Mouse (Mus musculus): ENCODE measurements around the gene Fuca1.
A peak's percentile ranks its signal among the peaks of the same experiment; 100 is the strongest.
"Not testable (repeated sequence)": the region's sequence is repeated elsewhere in the genome, so short reads cannot be mapped to it uniquely, and the experiment has no call there.

The Fuca1 gene

DNA sequence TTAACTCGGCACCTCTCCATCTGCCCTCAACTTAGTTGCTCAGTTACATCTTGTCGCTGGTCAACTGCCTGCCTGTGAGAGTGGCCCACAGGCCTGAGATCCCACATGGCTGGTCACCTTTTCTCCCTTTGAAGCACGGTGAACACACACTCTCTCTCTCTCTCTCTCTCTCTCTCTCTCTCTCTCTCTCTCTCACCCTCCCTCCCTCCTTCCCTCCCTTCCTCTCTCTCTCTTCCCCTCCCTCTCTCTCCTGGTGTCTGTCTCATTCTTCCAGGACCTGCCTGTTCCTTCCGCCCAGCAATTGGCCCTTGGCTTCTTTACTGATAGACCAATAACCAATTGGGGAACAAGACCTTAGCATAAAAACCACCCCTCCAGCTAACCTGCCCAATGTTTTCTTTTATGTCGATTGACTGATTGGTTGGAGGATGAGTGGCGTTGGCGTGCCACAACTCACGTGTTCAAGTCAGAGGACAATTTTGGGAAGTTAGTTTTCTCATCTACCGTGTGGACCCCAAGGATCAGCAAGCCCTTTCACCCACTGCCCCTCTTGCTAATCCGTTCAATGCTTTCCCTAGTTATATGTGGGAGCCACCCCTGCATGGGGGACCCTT lies 5.8 kb downstream of the Fuca1 start:
- no peak for DNase-seq

DNA sequence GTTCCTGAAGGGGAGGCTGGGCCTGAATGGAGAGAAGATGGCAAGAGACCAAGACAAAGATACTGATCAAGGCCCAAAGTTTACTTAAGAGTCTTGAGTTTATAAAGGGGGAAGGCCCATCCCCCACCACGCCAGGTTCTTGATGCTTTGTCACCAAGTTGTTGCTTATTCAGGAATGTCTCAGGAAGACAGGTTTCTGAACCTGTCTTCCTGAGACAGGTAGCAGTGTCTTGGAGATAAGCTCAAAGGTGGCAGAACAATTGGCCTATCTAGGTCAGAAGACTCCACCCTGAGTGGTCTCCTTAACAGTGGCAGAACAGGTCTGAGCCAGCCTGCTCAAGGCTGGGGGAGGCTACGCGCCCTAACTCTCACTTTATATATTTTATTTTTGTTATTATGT lies 6.3 kb downstream of the Fuca1 start:
- DNase-seq, result no peak

DNA sequence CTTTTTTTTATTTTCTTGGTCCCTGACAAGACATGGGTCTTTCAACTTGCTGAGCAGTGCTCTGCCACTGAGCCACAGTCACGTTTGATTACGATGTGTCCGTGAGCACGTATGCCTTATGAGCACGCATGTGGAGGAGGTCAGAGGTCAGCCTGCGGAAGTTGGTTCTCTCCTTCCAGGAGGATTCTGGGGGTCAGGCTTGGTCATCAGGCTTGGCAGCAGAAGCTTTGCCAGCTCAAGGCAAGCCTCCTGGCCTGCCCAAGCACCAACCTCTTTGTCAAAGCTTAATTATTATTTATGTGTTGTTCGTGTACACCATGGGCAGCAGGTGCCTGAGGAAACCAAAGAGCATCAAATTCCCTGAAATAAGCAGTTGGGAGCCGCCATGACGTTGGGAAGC lies 7.8 kb downstream of the Fuca1 start:
- no peak for DNase-seq

DNA sequence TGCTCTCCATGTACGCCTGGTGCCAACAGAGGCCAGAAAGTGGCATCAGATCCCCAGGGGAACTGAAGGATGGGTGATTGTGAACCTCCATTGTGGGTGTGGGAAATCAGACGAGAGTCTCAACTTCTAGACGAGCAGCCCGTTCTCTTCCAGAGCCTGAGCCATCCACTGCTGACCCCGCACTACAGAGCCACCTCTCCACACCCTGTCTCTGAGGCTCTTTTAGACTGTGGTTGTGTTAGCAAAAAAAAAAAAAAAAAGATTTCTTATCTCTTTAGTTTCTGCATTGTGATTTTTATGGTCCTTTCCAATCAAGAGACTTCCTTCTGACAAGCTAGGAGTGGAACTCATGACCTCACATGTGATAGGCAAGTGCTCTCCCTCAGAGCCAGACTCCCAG lies 8.9 kb downstream of the Fuca1 start:
- DNase-seq, result no peak

DNA sequence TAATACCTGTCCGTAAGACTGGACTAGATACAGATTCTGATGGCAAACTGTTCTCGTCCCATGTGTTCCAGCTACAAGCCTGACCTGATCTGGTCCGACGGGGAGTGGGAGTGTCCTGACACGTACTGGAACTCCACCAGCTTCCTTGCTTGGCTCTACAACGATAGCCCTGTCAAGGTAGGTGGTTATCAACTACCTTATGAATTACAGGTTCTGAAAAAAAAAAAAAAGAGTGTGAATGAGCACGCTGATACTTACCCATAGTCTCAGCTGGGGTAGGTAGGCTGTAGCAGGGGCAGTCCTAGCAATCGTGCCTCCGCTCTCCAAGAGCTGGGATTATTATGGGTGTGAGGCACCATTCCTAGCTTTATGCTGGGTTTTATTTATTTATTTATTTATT lies 9.3 kb downstream of the Fuca1 start:
- no peak for DNase-seq

DNA sequence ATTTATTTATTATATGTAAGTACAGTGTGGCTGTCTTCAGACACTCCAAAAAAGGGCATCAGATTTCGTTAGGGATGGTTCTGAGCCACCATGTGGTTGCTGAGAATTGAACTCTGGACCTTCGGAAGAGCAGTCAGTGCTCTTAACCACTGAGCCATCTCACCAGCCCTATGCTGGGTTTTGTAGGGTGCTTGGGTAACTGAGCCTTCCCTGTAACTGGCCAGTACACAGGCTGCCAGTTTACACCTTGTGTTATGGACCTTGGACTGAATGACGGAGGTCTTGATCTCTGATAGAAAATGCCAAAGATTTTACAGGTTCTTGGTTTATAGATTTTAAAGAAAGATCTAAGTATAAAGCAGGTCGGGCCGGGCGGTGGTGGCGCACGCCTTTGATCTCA lies 9.7 kb downstream of the Fuca1 start:
- no peak for DNase-seq

DNA sequence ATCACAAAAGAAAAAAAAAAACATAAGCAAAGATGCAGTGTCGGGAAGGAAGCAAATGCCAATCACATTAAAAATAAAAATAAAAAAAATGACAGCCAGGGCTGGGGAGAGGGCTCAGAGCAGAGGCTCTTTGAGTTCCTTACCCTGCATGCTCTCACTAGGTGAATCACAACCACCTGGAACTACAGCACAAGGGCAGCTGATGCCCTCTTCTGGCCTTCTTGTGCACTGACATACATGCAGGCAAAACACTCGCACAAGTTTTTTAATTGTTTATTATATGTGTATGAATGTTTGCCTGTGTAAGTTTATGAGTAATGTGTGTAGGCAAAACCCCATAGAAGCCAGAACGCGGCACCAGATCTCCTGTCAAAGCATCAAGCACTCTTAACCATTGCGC lies 11.3 kb downstream of the Fuca1 start:
- no peak for DNase-seq

DNA sequence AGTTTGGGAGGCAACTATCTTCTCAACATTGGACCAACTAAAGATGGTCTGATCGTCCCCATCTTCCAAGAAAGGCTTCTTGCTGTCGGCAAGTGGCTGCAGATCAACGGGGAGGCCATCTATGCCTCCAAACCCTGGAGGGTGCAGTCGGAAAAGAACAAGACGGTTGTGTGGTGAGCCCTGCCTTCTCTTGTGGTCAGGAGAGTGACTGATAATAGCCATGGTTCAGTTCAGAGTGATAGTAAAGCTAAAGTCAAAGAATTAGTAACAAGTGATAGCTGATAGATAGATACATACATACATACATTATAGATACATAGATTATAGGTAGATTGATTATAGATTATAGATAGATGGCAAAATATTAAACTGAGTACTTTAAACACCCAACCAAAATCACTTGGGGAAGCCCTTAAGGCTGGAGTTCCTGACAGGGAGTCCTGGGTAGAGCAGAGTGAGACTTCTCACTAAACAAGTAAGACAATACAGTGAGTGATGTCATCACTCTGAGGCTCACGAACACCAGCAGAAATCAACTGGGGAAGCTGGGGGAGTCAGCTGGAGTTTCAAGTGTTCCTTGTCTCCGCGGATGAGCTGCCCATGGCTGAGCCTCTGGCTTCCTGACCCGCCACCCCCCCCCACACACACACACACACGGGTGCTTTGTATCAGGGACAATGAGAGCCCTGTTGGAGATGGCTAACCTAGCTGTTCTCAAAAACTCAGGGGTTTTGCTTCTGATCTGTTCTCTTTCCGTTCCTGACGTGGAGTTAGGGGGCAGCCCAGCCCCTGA lies 14.4 kb downstream of the Fuca1 start:
- no peak for DNase-seq

DNA sequence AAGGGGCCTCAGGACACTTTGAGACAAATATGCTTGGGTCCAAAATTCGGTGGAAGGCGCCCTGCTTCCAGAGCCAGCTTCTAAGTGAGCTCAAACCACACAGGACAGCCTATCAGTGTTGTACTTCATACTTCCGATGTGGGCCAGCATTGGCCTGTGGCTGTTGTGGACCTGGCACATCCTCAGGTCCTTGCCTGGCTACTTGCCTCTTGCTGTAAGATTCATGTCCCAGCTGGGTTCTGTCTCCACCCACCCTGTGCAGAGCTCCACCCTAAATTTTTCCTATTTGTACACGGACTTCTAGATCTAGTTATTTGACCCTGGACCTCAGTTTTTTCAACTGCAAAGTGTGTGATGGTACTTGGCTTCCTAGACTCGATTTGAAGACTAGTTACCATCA lies 15.0 kb downstream of the Fuca1 start:
- no peak for DNase-seq

DNA sequence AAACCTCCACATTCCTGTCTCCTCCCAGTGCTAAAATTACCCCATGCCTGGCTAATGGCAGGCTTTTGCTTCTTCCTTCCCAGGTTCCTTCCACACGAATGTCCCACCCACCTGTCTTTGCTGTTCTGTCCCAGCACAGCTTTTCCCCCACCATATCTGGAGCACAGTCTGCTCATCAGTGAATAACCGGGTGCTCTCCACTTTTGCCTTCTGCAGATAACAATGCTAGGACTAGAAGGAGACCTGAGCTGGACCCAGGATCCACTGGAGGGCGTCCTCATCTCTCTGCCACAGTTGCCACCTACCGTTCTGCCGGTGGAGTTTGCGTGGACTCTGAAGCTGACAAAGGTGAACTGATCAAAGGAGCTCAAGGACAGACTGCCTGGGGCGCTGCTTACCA lies 18.3 kb downstream of the Fuca1 start:
- no peak for DNase-seq

DNA sequence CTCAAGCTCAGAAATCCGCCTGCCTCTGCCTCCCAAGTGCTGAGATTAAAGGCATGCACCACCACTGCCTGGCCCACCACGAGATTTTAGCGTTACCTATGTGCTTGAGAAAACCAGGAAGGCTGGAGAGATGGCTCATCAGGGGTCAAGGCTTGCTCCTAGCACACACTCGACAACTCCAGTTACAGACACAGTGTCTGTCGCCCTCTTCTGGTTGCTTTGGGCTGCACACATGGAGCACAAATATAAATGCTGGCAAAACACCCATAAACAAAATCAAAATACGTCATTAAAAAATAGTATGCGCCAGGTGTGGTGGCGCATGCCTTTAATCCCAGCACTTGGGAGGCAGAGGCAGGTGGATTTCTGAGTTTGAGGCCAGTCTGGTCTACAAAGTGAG lies 20.5 kb downstream of the Fuca1 start:
- DNase-seq, result not testable (repeated sequence)

DNA sequence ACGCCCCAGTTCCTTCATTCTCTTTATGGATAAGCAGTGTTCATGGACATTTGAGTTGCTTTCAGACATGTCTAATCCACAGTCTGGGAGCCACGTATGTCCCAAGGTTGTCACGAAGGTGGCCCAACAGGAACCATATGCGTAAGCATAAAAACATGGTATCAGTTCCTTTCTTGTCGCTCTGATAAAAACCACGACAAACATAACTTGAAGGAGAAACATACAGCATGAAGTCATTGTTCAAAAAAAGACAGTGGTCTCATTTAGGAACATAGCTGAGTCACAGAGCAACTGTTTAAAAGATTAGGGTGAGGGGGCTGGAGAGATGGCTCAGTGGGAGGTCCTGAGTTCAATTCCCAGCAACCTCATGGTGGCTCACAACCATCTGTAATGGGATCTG lies 21.7 kb downstream of the Fuca1 start:
- no peak for DNase-seq

DNA sequence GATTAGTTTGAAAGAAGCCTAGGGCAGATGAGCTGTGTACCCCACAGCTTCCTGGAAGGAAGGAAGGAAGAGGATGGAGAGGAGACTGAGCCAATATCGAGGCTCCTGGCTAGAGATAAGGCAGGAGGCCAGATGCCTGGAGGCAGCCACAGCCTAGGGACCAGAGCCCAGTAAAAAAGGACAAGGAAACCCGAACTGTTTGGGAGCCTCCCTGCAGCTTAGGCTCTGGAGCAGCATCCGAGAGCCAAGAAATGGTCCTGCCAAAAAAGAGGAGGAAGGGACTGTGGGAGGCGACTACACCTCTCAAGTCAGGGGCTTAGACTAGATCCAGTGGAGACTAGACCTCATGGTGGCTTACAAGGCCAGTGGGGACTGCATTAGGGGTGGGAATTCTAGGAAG lies 22.9 kb downstream of the Fuca1 start:
- no peak for DNase-seq

DNA sequence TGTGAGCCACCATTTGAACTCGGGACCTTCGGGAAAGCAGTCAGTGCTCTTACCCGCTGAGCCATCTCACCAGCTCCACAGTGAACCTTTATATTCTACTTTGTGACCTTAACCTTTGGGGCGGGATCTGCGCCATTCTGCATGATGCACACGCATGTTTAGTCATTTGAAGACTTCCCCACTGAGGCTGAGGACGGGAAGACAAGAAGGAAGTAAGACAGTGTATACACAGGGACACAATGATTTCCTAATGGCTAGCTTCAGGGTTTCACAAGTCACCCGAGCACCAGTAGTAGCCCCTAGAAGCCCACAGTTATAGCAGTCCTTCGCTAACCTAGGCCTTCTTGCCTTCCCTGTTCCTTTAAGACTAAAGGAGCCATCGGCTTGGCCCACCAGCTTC lies 25.2 kb downstream of the Fuca1 start:
- no peak for DNase-seq

DNA sequence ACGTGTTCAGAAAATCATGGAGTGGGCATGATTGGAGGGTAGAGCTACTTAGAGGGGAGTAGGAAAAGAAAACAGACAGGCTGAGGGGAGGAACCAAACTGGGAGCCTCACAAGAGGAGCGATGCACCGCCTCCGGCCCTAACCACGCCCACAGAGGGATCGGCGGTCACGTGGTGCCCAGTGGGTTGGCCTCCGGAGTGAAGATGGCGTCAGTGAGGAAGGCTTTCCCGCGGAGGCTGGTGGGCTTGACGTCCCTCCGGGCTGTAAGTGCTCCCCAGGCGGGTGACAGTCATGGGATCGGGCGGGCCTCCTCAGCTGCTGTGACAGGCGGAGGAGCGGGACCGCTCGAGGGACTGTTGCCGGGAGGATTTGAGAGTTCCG lies 25.7 kb downstream of the Fuca1 start, which contains the start of gene Hmgcl:
TSS of gene Hmgcl (plus strand) at position 171 of the 381 bp plus-strand sequence.
- DNase-seq, result peak; percentile 95

DNA sequence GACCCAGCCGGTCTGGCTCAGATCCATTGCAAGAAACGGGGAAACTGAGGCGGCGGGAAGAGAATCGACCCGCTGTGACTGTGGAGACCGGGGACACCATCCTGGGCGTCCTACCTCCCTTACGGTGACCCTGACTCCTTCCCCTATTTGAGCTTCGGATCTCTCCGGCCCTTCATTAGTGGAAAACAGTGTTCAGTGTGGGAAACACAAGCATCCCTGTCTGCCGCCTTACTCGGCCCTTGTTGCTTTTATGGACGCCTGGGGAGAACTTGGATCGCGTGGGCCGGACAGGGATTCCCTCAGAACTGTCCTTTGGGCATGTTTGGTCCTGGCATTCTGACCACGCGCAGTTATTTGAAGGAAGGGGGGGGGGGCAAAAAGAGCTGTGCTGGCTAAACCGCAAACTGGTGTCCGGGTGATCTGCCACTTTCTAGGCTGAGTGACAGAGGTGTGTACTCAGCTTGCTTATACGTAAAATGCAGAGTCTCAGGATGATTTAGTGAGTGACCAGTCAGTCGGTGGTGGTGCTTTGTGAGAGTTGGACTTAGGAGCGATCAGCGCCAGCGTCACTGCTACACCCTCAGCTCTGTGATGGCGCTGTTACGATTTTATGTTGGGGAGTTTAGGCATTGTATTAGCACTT lies 26.2 kb downstream of the Fuca1 start:
- DNase-seq, result no peak

DNA sequence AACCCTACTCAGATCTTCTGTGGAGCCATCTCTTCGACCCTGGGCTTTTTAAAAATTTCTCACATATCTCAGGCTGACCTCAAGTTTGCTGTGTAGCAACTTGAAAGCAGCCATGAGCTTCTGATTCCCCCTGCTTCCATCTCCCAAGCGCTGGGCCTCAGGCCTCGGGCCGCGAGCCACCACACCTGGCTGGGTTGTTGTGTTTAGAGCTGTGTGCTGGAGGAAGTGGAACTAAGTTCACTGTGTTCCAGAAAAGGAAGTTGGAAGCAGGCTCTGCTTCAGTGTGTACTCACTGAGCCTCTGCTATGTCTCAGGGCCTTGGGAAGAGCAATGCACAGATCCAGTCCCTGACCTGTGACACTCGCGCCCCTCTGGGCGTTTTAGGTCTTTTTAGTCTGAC lies 27.6 kb downstream of the Fuca1 start:
- no peak for DNase-seq

DNA sequence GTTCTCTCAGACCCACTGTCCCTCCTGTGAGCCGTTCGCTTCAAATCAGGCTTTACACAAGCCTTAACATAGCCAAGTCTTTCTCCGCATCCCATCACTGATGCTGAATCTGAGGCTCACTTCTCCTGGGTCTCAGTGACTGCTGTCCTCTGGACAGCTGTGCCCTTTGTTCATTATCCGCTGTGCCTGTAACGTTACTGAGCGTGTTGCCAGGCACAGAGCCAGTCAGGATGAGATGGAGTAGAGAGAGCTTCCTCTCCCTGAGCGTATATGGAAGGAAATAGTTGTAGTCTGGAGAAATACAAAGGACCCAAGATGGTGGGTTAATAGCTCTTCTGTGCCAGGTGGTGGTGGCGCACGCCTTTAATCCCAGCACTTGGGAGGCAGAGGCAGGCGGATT lies 28.9 kb downstream of the Fuca1 start:
- DNase-seq, result no peak

DNA sequence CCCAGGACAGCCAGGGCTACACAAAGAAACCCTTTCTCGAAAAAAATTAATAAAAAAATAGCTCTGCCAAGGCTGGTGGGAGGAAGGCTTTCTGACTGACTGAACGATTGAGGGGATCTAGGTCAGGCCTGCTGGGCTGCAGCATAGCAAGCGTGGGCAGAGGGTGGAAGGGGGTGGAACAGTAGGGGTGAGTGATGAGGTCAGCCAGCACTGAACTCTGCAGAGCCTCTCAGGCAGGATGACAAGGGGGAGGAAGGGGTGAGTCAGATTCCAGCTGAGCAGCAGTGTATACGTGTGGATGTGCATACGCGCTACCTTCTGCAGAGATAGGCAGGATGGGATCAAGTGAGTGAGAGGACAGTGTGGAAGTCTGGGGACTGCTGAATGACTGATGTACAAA lies 29.4 kb downstream of the Fuca1 start:
- no peak for DNase-seq

DNA sequence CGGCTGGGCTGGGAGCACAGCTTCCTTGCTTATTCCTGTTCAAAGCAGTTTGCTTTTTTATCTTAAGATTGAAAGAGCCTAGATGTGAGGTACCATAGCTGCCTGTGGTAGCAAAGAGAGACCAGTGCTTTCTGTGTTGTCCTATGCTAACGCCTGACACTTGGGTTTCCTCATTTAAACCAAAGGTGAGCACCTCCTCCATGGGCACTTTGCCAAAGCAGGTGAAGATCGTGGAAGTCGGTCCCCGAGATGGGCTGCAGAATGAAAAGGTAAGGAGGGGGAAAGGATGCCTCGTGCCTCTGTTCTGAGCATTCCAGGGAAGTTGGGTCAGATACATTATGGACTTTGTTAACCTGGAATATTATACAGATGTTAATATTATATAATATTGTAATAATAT lies 29.8 kb downstream of the Fuca1 start:
- no peak for DNase-seq

DNA sequence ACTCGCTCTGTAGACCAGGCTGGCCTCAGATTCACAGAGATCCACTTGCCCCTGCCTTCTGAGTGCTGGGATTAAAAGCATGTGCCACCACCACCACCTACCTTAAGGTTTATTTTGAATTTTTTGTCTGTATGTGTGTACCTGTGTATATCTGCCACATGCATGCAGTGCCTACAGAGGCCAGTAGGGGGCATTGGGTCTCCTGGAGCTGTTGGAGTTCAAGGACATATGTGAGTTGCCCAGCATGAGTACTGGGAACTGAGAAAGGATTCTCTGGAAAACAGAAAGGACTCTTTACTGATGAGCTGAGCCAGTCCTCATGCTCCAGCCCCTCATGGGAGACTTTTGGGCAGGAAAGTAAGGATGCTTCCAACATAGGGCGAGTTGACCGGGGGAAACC lies 31.0 kb downstream of the Fuca1 start:
- no peak for DNase-seq

DNA sequence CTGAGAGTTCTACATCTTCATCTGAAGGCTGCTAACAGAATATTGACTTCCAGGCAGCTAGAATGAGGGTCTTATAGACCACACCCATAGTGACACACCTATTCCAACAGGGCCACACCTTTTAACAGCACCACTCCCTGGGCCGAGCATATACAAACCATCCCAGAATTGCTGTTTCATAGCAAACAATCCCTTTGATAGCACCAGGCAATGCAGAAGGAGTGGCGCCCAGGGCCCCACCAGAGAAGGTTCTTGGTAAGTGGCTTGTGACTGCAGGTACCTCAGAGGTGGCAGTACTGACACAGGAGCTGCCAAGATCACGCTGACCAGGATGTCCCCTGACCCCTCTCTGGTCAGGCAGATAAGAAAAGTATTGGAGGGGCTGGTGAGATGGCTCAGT lies 32.6 kb downstream of the Fuca1 start:
- no peak for DNase-seq

DNA sequence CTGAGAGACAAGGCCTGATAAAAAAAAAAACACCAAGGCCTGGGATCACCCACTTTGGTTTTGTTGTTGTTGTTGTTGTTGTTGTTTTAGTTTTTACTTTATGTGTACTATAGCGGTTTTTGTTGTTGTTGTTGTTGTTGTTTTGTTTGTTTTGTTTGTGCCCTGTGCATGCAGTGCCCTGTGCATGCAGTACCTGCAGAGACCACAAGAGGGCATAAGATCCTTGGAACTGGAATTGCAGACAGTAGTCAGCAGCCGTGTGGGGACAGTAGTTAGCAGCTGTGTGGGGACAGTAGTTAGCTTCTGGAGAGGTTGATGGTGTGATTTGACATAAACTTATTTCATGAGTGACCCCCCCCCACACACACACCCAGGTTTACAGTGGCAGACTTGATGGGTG lies 33.7 kb downstream of the Fuca1 start:
- DNase-seq, result no peak

DNA sequence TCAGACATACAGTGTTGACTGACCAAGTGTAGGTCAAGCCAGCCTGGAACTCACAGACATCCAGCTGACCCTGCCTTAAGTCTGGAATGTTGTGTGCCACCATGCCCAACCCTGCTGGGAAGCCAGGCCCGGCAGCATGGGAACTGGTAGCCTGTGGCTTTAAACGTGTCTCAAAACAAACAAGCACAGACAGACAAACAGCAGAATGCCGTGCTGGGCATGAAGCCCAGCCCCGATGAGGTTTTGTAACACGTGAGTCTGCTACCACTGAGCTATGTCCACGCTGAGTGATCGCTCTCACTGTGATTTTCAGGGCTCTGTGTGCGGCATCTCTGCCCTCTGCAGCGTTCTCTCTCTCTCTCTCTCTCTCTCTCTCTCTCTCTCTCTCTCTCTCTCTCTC lies 35.4 kb downstream of the Fuca1 start:
- DNase-seq, result no peak

DNA sequence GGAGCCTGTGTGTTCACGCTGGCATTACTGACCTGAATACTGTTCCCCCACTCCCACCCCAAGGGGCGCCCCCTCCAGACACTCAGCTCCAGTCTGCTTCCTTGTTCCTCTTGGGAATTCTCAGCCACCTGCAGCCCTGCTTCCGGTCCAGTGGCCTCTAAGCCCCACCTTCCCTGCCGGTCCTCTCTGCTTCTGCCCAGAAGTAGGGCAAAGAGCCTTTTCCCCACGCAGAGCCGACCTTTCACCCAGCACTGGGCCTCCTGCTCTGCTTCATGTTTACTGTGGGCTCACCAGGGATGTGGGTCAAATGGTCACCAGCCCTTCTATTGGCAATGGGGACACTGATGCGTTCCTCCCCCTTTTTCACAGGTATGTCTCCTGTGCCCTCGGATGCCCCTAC lies 37.8 kb downstream of the Fuca1 start:
- DNase-seq, result no peak

Measured in layer of hippocampus, adult 9-11 months (tissue).